Mouse (Mus musculus): ENCODE measurements around the gene Uba6. TPM values are rescaled to one million over a fixed set of nuclear protein-coding genes. Genes with fewer than 3 reads are reported as not detected.

The Uba6 gene
- polyA plus RNA-seq, 1 experiment from 2014 or later, result 12.7 TPM

DNA sequence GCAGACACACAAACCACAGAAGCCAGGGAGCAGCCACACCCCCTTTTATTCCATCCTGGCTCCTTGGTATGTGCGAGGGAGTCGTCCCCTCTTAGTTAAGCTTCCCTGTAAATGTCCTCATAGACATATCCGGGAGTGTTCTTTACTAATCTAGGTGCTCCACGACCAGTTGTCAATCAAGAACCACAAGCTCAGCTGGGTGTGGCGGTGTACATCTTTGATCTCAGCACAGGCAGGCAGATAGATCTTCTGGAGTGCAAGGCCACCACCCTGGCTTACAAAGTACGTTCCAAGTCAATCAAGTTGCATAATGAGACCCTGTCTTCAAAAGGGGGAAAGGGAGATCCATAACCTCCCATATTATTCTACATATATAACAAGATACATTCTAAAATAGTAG, 103.5 kb downstream of the Uba6 start:
- H3K4me1 ChIP-seq (replicated peaks), result peaks cover 10% of the 10 kb centered on the region
- H3K4me2 ChIP-seq, result no peak overlapping the region
- H3K27me3 ChIP-seq, result no peaks in the 10 kb centered on the region
- no peak for ATAC-seq (ENCODE audit: low FRiP score, low read depth)
- H3K4me3 ChIP-seq, result no peak overlapping the region
- no peak overlapping the region for H3K9ac ChIP-seq
- no peak overlapping the region for H3K27ac ChIP-seq (replicated peaks)
- no peaks in the 10 kb centered on the region for H3K9me3 ChIP-seq
- WGBS, result 81% methylated on average over 6 of the region's 6 CpGs
- H3K36me3 ChIP-seq, result no peaks in the 10 kb centered on the region

DNA sequence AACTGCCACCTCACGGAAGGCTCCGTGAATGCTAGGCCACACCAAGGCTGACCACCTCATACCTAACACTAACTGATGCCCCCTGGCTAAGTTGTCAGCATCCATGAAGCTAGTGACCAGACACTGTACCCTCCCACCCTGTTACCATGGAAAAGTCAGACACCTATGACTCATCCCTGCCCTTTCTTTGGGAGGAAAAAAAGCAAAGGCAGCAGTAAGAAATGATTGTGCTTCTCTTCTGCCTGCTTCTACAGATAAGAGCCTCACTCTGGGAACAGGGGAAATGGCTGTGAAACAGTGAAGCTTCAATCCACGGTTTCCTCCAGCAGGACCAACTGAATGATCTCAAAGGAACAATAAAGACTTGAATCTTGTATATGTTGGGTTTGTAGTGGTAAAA, 104.2 kb downstream of the Uba6 start:
- ATAC-seq (ENCODE audit: low FRiP score, low read depth), result no peak
- 90% methylated on average over 3 of the region's 3 CpGs for WGBS

GRCm38 (mm10) chr5:86066551-86066929, 106.1 kb downstream of the Uba6 start:
- Histone ChIP-seq H3K4me1 (replicated peaks) (peaks cover 20% of the 10 kb centered on the region), H3K4me3 (peak overlapping the region; percentile 71), H3K27ac (replicated peaks) (peak overlapping the region; percentile 62), H3K36me3 (no peaks in the 10 kb centered on the region), H3K27me3 (no peaks in the 10 kb centered on the region), H3K4me2 (peak overlapping the region; percentile 66), H3K9ac (peak overlapping the region; percentile 9; the same call in 1 of the 2 replicates), H3K9me3 (no peaks in the 10 kb centered on the region)
- 2% methylated on average over 17 of the region's 17 CpGs for WGBS
- peak; percentile 27; the same call in 1 of the 2 replicates for ATAC-seq (ENCODE audit: low FRiP score, low read depth)

More for the DNA sequence above, 104.2 kb downstream of the Uba6 start:
- no peak overlapping the region for H3K4me2 ChIP-seq
- H3K36me3 ChIP-seq, result no peaks in the 10 kb centered on the region
- no peak overlapping the region for H3K4me3 ChIP-seq
- peaks cover 17% of the 10 kb centered on the region for H3K4me1 ChIP-seq (replicated peaks)
- H3K9ac ChIP-seq, result no peak overlapping the region
- no peaks in the 10 kb centered on the region for H3K9me3 ChIP-seq
- H3K27me3 ChIP-seq, result no peaks in the 10 kb centered on the region
- no peak overlapping the region for H3K27ac ChIP-seq (replicated peaks)

DNA sequence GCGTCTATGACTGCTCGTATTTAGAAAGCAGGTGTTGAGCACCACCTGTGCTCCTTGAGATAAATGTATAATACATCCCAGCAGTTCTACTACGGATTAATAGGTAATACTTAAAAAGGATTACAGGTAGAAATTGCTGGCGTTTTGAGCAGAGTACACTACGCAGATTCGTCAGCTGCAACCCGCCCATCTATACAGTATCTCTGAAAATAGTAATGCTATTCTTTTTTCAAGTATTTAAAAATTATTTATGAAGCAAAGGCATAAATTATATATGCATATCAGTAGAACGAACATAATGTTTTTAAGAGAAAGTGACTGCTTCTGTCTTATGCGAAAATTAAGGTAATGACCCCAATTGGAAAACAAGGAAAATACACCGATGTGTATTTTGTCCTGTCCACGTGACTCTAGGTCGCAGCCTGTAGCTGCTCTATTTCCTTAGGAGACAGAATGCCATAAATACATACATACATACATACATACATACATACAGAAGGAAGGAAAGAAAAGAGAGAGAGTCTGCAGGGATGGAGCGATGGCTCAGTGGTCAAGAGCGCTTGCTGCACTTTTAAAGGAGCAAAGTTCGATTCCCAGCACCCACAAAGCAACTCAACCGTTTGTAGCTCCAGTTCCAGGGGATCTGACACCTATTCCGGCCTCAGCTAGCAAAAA, 106.6 kb downstream of the Uba6 start:
- H3K4me2 ChIP-seq, result peak overlapping the region; percentile 66
- ATAC-seq (ENCODE audit: low FRiP score, low read depth), result peak; percentile 32
- WGBS, result under 1% methylated on average over 17 of the region's 17 CpGs
- no peaks in the 10 kb centered on the region for H3K36me3 ChIP-seq
- H3K27me3 ChIP-seq, result no peaks in the 10 kb centered on the region
- H3K27ac ChIP-seq (replicated peaks), result peak overlapping the region; percentile 62
- peaks cover 20% of the 10 kb centered on the region for H3K4me1 ChIP-seq (replicated peaks)
- H3K9me3 ChIP-seq, result no peaks in the 10 kb centered on the region
- peak overlapping the region; percentile 9 for H3K9ac ChIP-seq
- peak overlapping the region; percentile 71 for H3K4me3 ChIP-seq

DNA sequence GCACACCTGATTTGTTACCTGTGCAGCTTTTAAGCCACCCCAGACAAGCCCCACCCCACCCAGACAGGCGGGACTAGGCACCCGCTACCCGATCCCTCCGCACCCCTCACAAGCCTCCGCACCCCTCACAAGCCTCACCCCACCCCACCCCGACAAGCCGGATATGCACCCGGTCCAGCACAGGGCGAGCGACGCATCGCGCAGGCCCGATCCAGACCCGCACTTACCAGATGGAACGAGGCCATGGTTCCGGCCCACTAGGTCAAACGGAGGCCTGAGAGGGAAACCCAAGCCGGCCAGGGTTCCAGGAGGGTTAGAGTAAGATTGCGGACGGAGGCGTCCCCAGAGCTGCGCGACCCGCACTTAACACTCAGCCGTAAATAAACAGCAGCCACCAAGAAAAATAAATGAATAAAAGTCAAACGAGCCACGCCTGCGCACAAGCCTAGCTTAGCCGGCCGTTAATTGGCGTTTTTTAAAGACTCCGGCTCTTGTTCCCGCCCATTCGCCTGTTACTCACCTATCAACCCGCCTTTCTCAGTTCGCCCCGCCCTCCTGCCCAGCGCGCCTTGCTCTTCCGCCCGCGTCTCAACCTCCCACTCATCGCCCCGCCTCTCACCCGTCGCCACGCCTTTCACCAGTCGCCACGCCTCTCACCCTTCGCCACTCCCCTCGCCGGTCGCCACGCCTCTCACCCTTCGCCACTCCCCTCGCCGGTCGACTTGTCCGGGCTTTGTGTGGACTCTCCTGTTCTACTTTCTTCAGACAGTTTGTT, 107.3 kb downstream of the Uba6 start, which contains the start of gene Cenpc1:
Cenpc1 (minus strand) TSS at position 483 of the 775 bp plus-strand sequence.
- WGBS, result under 1% methylated on average over 57 of the region's 60 CpGs
- no peaks in the 10 kb centered on the region for H3K9me3 ChIP-seq
- ATAC-seq (ENCODE audit: low FRiP score, low read depth), result peak; percentile 96

DNA sequence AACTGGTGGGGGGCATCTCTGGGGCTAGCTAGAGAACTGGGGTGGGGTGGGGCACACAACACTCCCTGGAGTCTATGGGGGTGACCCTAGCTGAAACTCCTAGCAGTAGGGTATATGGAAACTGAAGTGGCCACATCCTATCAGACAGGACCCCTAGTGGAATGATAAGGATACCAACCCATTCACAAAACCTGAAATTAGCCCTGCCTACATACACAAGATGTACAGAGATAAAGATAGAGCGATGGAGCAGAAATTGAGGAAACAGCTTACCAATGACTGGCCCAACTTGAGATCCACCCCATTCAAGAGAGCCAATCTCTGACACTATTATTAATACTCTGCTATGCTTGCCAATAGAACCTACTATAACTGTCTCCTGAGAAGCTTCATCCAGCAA, 109.1 kb downstream of the Uba6 start:
- Histone ChIP-seq H3K4me3 (peak overlapping the region; percentile 71; the same call in 1 of the 2 replicates), H3K36me3 (no peaks in the 10 kb centered on the region), H3K27ac (replicated peaks) (no peak overlapping the region), H3K9ac (no peak overlapping the region), H3K27me3 (no peaks in the 10 kb centered on the region), H3K4me1 (replicated peaks) (peaks cover 20% of the 10 kb centered on the region), H3K9me3 (no peaks in the 10 kb centered on the region), H3K4me2 (peak overlapping the region; percentile 66)
- WGBS, result 100% methylated on average over 1 of the region's 1 CpGs
- ATAC-seq (ENCODE audit: low FRiP score, low read depth), result no peak

More for the DNA sequence above, 107.3 kb downstream of the Uba6 start, which contains the start of gene Cenpc1:
- Histone ChIP-seq H3K27ac (replicated peaks) (peak within 1 kb of the TSS; percentile 86), H3K4me2 (peak within 1 kb of the TSS; percentile 66), H3K4me3 (peak within 1 kb of the TSS; percentile 71), H3K36me3 (no peaks in the 10 kb centered on the region), H3K9ac (peak within 1 kb of the TSS; percentile 73), H3K27me3 (no peaks in the 10 kb centered on the region), H3K4me1 (replicated peaks) (peaks cover 20% of the 10 kb centered on the region)

Other genes starting within 250 kb of the Uba6 start
- gene Cenpc1, start 107.2 kb downstream of the Uba6 start, polyA plus RNA-seq (2015; fragmentation: Nextera tagmentation; extraction: Ambion mirVana), result 31.5 and 33.0 TPM in 2 replicates
- gene Stap1, start 101.1 kb downstream of the Uba6 start, polyA plus RNA-seq (2015; fragmentation: Nextera tagmentation; extraction: Ambion mirVana), result 0.31 and 0.57 TPM in 2 replicates
- gene Gnrhr, start 25.1 kb upstream of the Uba6 start, polyA plus RNA-seq (2015; fragmentation: Nextera tagmentation; extraction: Ambion mirVana), result 0.12 TPM in 1 of 2 replicates, not detected in the other
- not detected in 2 replicates for gene Tmprss11c, start 116.5 kb upstream of the Uba6 start, polyA plus RNA-seq (2015; fragmentation: Nextera tagmentation; extraction: Ambion mirVana)
- 0.07 TPM in 1 of 2 replicates, not detected in the other for gene Tmprss11d, start 200.6 kb upstream of the Uba6 start, polyA plus RNA-seq (2015; fragmentation: Nextera tagmentation; extraction: Ambion mirVana)

Data from hindbrain, embryonic 15.5 days (tissue).